Mouse (Mus musculus): ENCODE measurements around the gene 2010003K11Rik.
A peak's percentile ranks its signal among the peaks of the same experiment; 100 is the strongest.

Gene 2010003K11Rik

DNA sequence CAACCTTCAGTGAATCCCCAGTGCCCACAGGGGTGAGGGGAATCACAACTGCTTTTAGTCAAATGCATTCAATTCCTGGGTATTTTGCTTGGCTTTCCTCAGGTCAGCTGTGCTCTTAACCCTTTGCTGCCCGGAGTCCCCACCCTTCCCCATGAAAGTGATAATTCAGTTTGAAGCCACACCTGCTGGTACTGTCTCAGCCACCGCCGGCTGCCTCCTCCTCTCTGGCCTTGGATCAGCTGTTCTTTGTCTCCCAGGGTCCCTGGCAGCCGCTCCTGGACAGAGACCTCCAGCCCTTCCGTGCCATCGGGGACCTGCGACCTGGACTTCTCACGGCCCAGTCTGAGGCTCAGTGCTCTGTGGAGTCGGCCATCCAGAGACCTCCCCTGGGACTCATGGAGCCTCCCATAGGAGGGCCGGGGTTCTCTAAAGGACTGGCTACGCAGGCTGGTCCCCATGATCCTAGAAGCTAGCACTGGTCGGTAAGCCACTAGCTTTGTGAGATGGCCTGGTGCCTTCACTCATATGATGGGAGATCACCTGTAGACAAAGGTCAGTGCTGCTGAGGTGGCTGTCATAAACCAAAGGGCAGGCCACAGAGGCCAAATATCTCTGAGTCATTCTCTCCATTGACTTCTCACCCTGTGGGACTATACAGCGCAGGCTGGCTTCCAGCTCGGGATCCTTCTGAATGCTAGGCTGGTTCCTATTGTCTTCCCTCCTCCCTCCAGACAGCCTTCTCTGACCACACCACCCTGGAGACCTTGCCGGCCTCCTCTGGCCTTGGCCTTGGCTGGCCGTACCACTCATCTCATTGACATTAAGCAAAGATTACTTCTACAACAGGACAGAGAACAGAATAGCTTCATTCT, at the start of gene 2010003K11Rik:
TSS of gene 2010003K11Rik (minus strand) at position 522 of the 872 bp plus-strand sequence.
- peak in 1 of 2 experiments; percentile 41 for DNase-seq

DNA sequence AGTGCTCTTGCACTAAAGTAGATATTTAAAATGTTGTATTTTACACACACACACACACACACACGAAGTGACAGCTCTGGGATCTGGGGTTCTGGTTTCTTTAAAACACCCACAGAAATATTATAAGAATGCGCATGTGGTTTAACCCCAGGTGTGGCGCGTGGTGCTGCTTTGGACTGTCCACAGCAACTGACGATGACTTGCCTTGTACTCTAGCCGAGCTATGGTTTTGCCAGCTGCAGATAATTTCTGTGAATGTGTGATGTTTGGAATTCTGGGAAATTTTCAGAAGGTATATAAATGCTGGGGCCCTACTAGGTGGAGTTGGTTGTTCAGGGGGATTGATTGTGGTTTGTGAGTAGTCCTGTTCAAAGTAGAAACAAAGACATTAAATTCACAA, 49.4 kb upstream of the 2010003K11Rik start:
- DNase-seq, result no peak

DNA sequence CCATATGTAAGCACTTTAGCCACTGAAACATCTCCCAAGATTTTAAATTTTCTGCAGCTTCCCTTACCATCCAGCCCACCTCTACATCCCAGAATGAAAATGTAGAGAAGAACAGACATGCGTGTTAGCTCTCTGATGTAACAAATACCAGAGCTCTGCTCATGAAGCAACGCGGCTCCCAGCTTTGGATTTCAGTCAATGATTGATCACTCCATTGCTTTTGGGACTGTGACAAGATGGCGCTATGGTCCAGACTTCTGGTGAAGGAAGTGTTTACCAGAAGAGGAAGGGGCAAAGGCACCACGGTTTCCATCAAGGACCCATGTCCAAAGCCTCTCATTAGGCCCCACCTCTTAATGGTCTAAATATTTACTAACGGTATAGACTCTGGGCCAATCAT, 47.5 kb upstream of the 2010003K11Rik start:
- DNase-seq, result no peak

DNA sequence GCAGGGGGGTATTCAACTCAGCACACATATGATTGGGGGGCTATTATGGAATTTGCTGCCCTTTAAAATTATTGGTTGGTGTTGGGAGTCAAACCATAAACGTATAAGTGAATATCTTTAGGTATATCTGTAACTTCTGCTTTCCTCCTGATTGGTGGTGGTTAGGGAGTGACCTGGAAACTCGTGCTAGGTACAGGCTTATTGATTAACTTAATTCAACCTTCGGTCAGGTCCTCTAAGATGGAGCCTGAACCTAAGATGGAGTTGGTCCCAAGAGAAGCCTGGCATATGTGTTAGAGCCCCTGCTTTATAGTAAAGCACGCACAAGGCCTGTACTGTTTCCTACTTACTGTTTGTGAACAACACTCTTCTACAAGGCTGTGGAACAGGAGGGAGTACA, 46.7 kb upstream of the 2010003K11Rik start:
- DNase-seq, result no peak

DNA sequence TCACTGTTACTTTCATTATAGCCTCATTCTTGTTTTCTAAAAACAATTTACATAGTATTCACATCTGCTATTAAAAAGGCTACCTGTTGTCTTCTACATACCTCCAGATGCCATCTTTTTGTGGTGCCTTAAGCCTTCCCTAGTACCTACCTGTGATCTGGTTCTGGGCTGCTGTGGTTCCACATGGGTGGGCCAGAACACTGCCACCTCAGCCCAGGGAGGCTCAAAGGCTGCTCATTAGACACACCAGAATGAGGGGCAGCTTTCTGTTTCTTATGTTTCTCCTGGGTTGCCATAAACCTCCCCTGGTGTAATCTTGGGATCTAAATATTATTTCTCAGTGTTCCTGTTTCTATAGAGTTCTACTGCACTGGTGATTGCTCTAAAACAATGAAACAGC, 43.7 kb upstream of the 2010003K11Rik start:
- no peak for DNase-seq

DNA sequence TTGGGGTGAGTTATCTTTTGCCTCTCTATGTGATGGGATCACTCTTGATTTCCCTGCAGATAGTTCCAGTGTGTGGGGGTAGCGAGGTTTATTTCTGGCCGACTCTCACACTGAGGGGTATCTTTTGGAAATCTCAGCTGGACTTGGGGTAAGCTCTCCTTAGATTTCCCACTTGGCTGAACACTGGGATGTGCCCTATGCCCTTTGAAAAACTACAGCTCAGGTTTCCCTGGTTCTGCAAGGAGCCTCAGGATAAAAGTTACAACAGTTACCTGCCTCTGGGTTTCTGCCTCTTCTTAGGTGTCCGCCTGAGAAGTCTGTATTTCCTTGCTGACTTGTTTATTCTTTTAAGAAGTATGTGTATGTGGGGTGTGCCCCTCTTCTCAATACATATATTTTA, 42.6 kb upstream of the 2010003K11Rik start:
- no peak for DNase-seq

DNA sequence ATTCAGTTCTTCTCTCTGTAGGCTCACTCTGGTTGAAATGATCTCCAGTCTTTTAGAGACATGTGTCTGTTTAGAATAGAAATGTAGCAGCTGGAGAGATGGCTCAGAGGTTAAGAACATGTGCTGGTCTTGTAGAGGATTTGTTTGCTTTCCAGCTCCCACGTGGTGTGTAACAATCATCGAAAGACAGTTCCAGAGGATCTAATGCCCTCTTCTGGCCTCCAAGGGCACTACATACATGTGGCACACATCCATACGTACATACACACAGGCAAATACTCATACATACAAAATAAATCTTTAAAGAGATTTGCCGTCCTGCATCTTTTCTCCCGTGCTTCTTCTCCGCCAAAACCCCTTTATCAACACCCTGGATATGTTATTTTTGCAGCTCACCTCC, 41.9 kb upstream of the 2010003K11Rik start:
- no peak for DNase-seq

DNA sequence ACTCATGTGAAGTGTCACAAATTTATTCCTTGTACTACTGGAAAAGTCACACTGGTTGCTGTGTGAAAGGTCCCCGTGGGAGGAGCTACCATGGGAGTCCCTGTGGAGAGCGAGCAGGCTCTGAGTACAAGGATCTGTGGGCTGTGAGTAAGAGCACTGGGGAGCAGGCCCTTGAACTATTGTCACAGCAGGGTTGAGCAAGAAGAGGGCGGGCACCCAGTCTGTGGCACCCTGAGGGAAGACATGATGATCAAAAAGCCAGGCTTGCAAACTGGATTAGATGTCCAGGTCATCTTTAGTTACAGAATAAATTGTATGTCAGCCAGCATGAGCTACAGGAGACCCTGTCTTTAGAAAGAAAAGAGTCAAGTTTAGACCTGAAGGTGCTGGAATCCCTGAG, 38.2 kb upstream of the 2010003K11Rik start:
- no peak for DNase-seq

DNA sequence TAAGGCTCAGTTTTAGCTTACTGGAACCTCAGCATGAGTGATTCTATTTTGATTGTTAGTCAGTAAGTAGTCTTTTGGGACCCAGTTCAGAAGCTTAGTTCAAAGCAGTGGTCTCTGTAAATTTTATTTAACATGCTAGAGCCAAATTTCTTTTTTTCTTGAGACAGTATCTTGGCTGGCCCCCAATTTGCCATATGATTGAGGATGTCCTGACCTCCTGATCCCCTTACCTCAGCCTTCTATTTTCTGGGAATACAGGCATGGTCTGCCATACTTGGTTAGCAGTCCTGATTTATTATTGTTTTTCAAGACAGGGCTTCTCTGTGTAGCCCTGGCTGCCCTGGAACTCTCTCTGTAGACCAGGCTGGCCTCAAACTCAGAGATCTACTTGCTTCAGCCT, 37.5 kb upstream of the 2010003K11Rik start:
- no peak for DNase-seq

DNA sequence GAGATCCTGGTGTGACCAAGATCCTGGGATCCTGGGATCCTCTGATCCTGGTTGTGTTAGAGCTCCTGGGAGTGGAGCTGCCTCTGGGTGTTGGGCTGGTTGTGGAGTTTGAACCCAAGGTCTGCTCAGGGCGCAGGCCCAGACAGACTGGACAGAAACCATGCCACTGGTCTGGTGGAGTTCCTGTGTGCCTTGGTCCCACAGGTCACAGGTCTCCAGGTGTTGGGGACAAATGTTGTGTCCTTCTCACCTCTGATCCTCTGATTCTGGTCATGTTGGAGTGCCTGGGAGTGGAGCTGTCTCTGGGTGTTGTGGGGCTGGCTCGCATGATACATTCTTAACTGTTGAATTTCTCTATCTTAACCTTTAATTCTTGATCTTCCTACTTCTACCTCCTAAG, 36.3 kb upstream of the 2010003K11Rik start:
- DNase-seq, result no peak

DNA sequence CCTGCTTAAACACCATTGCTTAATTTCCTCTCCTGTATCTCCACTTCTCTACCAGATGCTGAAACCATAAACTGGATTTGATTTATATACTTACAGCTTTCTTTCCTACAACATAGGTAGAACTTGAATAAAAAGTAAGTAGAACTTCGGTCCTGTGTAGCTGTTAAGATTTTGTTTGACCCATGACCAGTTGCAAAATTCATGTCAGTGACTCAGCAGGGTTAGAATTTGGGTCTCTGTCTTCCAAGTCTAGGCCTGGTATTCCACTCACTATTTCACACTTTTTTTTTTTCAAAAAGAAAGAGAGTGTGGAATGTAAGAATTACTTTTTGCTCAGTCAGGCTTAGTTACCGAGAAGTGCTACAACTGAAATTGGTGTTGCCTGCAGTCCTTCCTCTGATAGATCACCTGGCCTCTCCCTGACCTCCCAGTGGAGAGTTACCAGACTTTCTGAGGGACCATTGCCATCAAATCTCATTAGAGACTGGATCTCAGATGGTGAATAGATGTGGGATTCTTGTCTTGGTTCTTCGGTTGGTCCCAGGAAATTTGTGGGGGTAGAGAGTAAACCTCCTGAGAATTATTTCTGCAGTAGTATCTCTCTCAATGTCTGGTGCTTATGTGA, 23.2 kb upstream of the 2010003K11Rik start:
- no peak for DNase-seq

DNA sequence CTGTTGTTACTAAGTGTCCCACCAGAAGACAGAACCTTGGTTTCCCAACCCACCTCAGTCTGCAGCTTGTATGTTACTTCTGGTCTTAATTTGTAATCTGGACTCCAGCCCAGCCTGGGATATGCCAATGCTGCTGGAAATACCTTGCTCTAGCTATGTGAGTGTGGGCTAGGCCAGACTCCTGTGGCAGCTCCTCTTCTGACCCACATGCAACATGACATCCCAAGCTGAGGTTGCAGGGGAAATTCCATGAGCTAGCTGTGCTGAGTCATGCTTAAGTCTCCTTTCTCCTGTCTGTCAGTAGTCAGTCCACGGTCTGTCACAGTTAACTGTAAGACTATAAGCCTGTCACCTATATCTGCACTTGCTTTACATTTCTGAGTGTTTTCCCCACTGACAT, 19.1 kb upstream of the 2010003K11Rik start:
- DNase-seq, result no peak

DNA sequence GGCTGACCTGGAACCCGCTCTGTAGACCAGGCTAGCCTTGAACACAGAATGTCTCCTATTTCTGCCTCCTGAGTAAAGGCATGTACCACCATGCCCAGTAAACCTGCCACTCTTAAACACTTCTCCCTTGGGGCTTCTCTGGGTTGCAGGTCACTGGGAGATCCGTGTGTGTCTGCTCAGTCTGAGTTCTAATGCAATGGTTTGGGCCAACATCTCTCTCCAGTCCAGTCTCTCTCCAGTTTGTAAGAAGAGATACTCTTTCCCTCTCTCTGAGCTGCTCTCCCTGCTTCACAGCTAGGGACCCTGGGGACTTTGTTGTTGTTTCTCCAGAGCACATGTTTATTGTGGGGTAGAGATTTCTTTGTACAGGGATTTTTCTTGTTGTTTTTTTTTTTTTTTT, 17.9 kb upstream of the 2010003K11Rik start:
- DNase-seq, result no peak

DNA sequence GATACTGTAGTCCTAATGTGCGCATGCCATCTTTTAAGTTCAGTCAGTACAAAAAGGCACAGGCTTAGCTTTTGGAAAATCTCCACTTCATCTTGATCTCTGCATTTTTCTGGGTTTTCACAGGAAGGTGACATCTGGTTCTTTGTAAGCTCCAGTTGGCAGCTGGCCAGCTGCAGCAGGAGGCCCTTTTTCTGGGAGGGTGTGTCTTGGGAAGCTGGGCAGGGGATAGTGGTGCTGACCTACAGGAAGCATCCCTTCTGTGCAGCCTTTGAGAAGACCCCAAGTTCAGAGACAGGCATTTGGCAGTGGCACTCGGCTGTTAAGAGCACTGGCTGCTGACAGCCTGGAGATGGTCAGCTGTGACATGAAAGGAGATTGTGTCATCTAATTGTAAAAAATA, 17.4 kb upstream of the 2010003K11Rik start:
- peak; percentile 68 to 71 for DNase-seq

DNA sequence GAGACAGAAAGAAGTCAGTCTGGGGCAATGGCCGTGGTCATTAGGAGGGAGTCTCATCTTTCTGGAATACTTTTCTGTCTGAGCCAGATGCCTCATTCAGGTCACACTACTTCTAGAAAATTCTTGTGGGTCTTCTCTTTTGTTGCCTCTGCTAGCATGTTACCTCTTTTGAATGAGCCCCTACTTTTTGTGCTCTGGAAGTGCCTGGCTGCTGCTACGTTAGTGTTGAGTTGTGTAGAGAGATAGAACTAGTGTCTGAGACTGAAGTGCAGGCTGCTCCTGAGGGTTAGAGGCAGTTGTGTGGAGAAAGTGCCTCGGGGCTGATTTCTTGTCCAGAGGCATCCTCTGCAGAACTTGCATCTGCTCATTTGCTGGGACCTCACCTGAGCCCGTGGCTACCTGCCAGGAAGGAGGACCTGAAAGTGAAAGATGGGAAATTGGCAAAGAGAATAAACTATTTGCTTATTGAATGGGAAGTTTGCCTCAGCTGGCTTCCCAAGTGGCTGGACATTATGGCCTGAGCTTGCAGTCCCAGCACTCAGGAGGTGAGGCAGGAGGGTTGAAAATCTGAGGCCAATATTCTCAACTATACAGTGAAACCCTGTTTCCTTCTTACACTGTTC, 15.0 kb upstream of the 2010003K11Rik start:
- no peak for DNase-seq

DNA sequence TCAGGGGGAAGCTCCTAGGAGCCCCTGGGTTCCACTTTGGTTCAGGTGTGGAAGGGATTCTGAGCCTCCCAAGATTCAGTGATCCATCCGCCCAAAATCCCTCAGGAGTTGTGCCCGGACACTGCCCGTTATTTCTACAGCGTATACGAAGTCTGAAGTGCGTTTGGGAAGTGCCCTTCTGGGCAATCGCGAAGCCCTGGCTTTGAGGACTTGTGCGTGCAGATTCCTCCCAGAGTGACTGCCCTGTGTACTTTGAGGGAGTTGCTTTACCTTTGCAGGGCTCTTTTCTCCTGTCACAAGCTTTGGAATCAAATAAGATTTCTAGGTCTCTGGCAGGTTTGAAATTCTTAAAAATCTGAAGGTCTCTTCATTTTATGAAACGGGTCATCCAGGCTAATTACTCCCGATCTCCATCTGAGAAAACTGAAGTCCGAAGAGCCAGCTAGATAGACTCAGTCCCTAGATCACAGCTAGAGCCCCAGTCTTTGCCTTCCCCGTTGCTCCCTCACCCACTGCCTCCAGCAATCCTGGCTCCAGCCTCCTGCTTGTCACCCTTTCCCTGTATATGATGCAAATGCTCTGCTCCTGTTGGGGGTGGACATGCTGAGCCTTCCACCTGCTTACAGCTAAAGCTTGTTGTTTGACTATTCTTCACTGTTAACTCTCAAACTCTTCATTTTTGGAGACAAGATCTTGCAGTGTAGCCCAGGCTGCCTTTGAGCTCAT, 12.9 kb upstream of the 2010003K11Rik start:
- no peak for DNase-seq

DNA sequence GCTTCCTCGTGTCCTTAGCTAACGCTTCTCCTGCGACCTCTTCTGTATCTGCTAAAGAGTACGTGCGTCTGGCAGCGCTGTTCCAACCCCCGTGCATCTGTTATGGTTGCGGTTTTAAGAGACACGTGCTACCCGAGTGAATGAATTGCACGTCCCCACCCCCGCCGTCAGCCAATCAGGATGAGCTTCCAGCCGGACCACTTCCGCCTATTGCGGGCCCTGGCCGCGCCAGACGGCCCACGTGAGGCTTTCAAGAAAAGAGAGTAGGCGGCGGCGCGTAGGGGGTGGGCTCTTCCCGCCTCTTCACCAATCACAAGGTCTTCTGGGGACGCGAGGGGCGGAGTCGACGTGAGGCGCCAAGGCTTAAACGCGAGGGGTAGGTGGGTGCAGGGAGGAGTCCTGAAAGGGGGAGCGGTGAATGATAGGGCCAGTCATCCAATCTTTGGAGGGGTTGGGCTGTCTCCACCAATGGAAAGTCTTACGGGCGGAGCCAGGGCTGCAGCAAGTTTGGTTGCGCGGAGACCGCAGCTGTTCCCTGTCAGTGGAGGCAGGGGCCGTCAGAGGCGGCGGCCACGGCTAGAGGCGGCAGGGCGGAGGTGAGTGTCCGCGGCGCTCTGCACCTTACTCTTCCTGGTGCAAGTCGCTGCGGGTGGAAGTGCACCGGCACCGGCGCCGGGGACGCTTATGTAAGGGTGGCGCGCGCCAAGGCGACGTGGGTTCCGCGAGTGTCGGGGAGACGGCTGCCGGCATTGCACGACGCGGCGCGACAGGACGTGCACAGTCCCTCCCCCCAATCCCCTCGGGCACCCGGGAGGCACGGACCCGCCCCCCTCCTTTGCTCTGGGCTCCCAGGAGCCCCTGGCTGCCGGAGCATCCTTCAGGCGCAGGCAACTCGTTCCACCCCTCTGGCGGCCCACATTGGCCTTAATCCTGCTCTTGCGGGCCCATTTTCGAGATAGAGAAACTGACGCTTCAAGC, 11.9 kb upstream of the 2010003K11Rik start, which contains the start of gene Pcx:
TSS of gene Pcx (plus strand) at position 487 of the 978 bp plus-strand sequence.
- DNase-seq, result peak; percentile 99 to 100

DNA sequence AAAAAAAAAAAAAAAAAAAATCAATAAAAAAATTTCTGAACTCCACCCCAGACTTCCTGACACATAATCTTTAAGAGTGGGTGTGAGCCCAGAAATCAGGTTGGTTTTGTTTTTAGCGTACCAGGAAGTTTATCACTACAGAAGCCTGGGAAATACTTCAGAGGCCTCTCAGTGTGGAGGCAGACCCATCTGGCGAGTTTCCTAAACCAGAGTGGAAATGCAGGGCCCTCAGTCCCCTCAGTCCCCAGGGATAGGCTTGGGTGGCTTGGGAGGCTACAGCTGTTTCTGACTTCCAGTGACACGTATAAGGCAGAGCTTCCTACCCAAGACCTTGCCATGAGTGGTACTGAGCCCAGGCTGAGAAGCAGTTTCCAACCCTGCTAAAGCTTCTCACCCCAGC, 9.4 kb upstream of the 2010003K11Rik start:
- no peak for DNase-seq

DNA sequence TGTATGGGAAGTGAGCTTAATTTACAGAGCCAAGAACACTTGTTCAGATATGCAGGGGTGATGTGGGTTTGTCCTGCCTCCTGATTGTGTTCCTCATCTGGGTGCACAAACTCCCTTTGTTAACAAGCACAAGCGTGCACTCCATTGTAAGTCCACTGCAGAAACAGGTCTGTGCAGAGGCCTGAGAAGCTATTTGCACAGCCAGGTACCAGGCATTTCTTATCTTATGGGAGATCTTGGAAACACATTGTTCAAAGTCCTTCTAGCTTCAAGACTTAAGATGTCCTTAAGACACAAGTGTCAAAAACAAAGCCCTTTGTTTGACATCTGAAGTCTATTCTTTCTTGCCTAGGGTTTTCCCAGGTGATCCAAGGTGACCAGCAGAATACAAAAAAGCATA, 6.4 kb upstream of the 2010003K11Rik start:
- no peak for DNase-seq

DNA sequence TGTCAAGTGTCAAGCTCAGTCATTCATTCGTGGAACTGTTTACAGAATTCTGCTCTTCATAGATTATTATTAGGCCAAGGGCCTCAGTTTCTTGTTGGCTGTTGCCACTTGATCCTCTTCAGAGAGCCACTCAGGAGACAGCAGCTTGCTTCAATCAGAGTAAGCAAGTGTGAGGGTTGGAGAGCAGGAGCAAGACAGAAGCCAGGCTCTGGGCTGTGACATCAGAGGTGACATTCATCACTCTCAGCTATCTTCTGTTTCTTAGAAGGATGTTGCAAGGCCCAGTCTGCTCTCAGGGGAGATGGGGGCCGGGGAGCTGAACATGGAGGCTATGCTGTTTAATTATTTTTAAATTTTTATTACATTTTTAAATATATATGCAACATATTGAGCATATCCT, 4.3 kb upstream of the 2010003K11Rik start:
- no peak for DNase-seq

DNA sequence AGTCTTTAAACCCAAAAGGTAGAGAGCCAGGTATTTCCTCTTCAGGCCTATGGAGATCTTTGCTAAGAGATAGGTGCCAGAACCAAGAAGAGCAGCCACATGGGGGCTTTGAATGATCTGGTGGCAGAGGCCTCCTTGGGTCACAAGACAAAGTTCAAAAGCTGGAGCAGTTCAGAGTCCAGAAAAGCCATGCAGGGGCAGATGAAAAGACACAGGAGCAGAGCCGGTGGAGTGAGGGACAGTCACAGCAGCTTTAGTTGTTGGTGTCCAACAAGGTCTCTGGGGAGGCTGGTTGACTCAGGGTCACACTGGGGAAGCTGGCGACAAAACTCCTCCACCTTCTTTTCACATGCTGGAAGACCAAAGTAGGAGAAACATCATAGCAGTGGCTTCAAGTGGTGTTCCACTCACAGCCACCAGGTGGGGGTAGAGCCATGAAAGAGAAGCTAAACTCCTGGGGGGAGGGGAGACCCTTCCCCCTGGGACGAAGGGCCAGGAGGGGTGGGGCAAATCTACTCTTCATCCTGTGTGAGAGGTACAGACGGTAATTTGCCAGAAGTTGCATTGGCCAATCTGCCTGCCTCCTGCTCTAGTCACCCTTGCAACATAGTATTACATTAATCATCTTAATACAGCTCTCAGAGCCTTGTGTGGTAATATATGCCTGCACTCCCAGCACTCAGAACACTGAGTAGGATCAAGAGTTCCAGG, 965 bp downstream of the 2010003K11Rik start:
- peak; percentile 93 to 97 for DNase-seq

All from cerebellum, postnatal 10 days (tissue).